Mouse (Mus musculus) lung, adult 2 months (tissue): Measurements from ENCODE around the gene Trim46.

Experiments
- CTCF ChIP-seq: fragments of 200-500 bp; IDR thresholded peaks from 2 replicates; pipeline ENCODE4 v1.5.1; 2011; ENCODE audit warnings: mild to moderate bottlenecking, low read length, control low read depth; ENCODE audit not compliant: insufficient read depth
- POLR2A ChIP-seq: fragments of 200-500 bp; IDR thresholded peaks from 2 replicates; pipeline ENCODE4 v1.6.1; 2011; ENCODE audit warnings: low read depth, mild to moderate bottlenecking, control low read depth, low read length, borderline replicate concordance; ENCODE audit errors: extremely low read depth

- TF ChIP-seq POLR2A (no peak), CTCF (no peak)
Observed at GRCm38 (mm10) chr3:89292303-89292702, 46.2 kb upstream of the Trim46 start.
